Mouse (Mus musculus): Measurements from ENCODE around the gene Cnih2.

DNA sequence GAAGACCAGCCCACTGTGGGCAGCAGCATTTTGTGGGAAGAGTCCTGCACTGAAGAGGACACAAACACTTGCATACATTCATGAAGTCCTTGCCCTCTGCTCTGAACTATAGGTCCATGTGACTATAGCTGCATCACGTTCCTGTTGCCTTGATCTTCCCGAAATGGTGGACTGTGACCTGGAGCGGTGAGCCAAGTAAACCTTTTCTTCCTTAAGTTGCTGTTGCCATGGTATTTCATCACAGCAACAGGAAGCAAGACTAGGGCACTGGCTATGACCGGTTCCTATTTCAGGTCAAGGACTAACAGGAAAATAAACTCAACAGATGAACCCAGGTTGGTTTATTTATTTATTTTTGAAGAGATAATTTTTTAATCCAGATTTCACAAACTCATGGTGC lies 32.9 kb upstream of the Cnih2 start:
- TF ChIP-seq USF1 (IDR thresholded peaks at IDR 0.05; ENCODE audit: low read depth, low read length) (no peak), POLR2AphosphoS2 (IDR thresholded peaks at IDR 0.05; ENCODE audit: low read depth, low read length) (no peak), MYC (IDR thresholded peaks at IDR 0.05; ENCODE audit: low read depth, low read length) (no peak), CHD2 (IDR thresholded peaks at IDR 0.05; ENCODE audit: low read length) (no peak), CTCF (conservative IDR thresholded peaks at IDR 0.05 in 1 of 2, IDR thresholded peaks at IDR 0.05 in 1 of 2; ENCODE audit: low read depth in 2 of 2, low read length in 2 of 2) (no peak), ELF1 (IDR thresholded peaks at IDR 0.05; ENCODE audit: low read depth, low read length) (no peak), USF2 (conservative IDR thresholded peaks at IDR 0.05; ENCODE audit: low read depth, low read length) (no peak), BHLHE40 (IDR thresholded peaks at IDR 0.05; ENCODE audit: low read depth, low read length) (no peak), KAT2A (IDR thresholded peaks at IDR 0.05; ENCODE audit: insufficient replicate concordance, low read length) (no peak), POLR2A (IDR thresholded peaks at IDR 0.05; ENCODE audit: low read depth, low read length) (no peak), EP300 (IDR thresholded peaks at IDR 0.05; ENCODE audit: low read length) (no peak), RCOR1 (conservative IDR thresholded peaks at IDR 0.05; ENCODE audit: low read depth, low read length) (no peak), MAX (IDR thresholded peaks at IDR 0.05; ENCODE audit: low read length) (no peak), NRF1 (IDR thresholded peaks at IDR 0.05; ENCODE audit: low read depth, low read length) (no peak)
